Mouse (Mus musculus) hematopoietic stem cell, adult 5-6 weeks (primary cell): ENCODE measurements around the gene Cdca5. TPM values are rescaled to one million over a fixed set of nuclear protein-coding genes. Genes with fewer than 3 reads are reported as not detected.
"Not testable (repeated sequence)": the region's sequence is repeated elsewhere in the genome, so short reads cannot be mapped to it uniquely, and the experiment has no call there.

Experiments used
- ATAC-seq, 2 experiments: fragments of 125-278 bp in 1 of 2; replicated peaks in 1 of 2; 2 replicates each; pipeline ENCODE4 v1.8.0; 2016 to 2017; ENCODE audit warnings: inconsistent platforms in 2 of 2, mild to moderate bottlenecking in 2 of 2, moderate number of reproducible peaks in 2 of 2, low read depth in 1 of 2, moderate TSS enrichment in 1 of 2; ENCODE audit not compliant: low FRiP score in 2 of 2, poor library complexity in 2 of 2, severe bottlenecking in 2 of 2, insufficient read depth in 1 of 2, low TSS enrichment in 1 of 2
- total RNA-seq: library from RNA; stranded (forward); fragments of 172-1452, 232-1000 nt; gene quantifications from 2 replicates; pipeline ENCODE4 v1.2.3, GENCODE M21; 2017

Cdca5 gene
- 25.8 and 26.8 TPM in 2 replicates for total RNA-seq

DNA sequence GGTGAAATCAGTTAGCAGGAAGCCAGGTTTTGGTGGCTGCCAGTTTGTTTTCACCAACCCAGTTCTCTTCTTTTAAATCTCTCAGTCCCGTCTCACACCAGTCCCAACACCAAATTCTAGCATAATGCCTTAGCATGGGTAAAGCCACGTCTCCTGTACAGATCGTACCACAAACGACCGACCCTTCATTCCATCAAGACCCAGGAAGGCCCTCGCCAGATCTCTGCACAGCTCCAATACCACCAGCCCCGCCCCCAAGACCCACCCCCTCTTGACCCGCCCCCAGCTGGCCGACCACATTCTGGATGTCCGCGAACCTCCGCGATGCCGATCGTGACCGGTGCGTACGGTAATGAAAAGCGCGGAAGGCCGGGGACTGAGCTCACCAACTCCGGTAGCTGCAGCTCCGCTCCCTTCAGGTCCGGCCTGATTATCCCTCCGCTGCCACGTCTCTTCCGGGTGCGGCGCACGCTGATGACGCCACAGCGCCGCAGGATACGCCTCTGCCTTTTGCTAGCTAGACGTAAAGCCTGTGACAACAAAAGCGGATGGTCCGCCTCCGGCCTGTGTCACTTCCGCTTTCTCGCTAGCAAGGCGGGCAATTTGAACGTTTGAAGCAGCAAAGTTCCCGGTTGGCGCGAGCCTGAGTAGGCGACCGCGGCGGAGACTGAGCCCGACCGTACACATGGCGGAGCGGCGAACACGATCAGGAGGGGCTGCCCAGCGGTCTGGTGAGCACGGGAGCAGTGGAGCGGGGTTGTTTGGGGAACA lies at the start of gene Cdca5, which contains the start of gene Zfpl1:
Gene Cdca5, plus strand, starts transcription at position 506 of the 771 bp plus-strand sequence.
Gene Zfpl1, minus strand, starts transcription at position 479 of the 771 bp plus-strand sequence.
- ATAC-seq: peak; percentile 84 to 97

DNA sequence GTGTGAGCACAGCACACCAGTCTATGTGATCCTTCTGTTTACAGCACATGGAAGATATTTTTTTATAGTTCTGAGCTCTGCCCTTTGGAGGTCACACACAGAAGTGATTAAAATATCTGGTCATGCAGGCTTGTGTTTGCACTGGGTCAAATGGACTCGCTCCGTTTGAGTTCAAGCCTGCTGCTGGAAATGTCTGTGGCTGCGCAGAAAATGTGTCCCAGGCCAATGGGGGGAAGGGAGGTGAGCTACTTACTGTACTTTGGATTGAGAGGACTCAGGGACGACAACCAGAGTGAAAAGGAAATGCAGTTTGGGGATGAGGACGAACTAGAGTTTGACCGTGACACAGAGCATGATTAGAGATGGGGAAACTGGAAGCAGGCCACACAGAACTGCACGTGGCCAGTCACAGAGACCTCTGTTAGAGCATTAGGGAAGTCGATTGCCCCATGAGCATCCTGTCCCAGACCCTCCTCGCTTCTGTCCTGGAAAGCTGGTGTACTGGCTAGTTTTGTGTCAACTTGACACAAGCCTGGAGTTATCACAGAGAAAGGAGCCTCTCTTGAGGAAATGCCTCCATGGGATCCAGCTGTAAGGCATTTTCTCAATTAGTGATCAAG lies 48.7 kb upstream of the Cdca5 start:
- no peak; a peak in 1 of 4 replicates for ATAC-seq

- ATAC-seq: no peak
These were observed 47.1 kb upstream of the Cdca5 start for GRCm38 (mm10) chr19:6037695-6038094.

DNA sequence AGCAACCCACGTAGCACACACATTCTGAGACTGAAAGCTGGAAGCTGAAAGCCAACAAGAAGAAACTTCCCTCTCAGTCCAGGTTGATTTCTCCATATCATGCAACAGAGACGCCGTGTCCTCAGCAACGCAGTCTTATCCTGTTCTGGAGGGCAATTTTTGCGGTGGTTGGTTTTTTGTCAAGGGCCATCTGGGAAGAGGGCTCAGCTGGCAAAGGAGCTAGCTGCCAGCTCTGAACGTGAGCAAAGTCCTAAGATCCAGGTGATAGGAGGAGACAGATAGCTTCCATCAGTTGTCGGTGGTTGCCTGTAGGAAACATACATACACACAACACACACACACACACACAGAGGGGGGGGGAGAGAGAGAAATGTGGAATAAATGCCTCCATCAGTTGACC lies 46.5 kb upstream of the Cdca5 start:
- no peak for ATAC-seq

DNA sequence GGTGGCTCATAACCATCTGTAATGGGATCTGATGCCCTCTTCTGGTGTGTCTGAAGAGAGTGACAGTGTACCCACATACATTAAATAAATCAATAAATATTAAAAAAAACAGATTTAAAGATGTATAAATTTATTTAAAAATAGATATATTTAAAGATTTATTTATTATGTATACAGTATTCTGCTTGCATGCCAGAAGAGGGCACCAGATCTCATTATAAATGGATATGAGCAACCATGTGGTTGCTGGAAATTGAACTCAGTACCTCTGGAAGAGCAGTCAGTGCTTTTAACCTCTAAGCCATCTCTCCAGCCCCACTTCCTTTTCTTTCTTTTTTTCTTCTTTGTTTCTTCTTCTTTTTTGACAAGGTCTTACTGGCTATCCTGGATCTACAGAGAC lies 44.8 kb upstream of the Cdca5 start:
- ATAC-seq: no peak

- ATAC-seq: no peak
These were observed 42.5 kb upstream of the Cdca5 start for GRCm38 (mm10) chr19:6042293-6042692.

DNA sequence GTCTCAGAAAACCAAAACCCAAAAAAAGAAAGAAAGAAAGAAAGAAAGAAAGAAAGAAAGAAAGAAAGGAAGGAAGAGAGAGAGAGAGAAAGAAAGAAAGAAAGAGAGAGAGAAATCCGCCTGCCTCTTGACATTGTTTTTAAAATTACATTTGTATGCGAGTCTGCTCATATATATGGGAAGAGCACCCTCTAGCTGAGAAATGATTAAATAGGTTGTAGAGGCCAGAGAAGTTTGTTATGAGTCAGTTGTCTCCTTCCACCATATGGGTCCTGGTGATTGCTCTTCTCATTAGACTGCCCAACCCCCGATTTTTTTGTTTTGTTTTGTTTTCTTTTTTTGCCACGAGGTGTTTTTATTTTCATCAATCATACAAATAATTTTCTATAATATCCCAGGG lies 40.7 kb upstream of the Cdca5 start:
- not testable (repeated sequence) for ATAC-seq

DNA sequence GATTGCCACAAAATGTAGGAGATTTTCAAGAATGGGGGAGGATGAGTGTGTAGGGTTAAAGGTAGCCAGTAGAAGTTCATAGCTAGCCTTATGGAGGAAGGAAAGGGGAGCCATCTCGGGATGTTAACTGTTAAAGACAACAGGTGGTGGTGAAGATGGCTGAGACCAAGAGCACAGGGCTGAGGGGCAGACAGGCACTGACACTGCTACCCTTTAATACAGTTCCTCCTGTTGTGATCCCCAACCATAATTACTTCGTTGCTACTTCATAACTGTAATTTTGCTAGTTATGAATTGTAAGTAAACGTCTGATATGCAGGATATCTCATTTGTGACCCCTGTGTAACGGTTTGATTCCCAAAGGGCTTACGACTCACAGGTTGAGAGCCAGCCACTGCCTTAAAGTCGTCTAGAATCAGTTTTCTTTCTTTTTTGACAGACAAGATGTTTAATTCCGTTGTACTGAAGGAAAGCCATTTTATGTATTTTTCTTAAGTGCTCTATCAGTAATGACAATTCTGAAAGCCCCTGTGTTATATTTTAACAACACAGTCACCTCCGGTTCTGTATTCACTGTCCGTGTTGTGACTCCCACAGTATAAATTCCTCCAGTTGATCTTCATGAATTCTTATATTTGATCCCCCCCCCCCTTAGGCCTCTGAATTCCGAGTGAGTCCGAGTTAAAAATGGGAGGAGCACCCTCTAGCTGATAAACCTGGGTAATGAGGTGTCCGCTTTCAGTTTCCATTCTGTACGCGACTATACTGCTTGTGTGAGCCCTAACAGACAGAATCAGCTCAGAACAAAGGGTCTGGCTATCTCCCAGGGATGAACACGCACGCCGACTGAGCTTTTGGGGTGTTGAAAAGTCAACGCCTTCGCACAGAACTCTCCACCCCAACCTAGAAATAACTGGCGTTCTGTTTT lies 39.2 kb upstream of the Cdca5 start:
- ATAC-seq: peak in 1 of 2 experiments; percentile 12; a peak in 1 of 4 replicates

DNA sequence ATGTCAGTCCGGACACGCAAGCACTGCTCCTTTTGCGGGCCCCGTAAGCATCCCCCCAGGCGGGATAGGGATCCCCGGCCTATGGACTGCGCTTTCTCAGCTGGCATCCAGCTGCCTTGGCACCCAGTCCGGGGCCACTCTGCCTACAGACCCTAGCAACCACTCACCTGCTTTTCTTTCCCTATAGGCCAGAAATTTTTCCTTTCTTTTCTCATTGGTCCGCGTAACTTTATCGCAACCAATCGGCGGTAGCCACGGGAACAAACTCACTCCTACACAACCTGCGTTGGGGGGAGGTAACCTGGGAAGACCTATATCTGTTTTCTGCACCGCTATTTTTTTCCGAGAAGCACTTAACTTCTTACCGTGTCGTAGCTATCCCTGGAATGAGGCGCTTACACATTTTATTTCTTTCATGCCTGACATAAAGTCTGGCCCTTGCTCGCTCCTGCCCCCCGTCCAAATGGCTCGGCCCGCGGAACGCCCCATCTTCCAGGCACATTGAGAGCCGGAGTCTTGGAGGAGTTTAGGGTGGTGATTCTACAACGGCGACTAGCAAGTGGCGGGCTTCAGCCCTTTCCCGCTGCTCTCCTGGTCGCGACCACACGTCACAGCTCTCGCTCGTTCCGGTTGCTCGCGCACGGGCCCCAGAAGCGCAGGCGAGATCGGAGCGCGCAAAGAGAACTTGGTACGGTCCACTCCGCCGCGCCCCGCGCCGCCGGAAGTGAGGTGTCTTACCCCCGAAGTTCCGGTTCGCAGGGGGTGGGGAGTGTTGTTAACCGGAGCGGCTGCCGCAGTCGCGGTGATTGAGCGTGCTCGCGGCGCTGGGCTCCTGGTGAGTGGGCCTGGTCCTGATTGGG lies 38.3 kb upstream of the Cdca5 start, which contains the start of gene Syvn1:
Gene Syvn1, plus strand, starts transcription at position 283 of the 860 bp plus-strand sequence.
- peak; percentile 86 for ATAC-seq

- ATAC-seq: peak in 1 of 2 experiments; percentile 2; a peak in 1 of 4 replicates
These were observed 37.5 kb upstream of the Cdca5 start for GRCm38 (mm10) chr19:6047154-6047898.

DNA sequence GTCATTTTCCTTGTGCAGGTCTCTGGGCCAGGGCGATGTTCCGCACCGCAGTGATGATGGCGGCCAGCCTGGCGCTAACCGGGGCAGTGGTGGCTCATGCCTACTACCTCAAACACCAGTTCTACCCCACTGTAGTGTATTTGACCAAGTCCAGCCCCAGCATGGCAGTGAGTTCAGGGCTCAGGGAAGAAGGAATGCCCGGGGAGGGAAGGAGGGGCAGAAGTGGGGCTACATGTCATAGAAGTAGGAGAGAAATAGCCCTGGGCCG lies 37.0 kb upstream of the Cdca5 start:
- ATAC-seq: no peak

GRCm38 (mm10) chr19:6048681-6049410 lies 35.9 kb upstream of the Cdca5 start:
- ATAC-seq: no peak

GRCm38 (mm10) chr19:6052516-6052915 lies 32.3 kb upstream of the Cdca5 start:
- ATAC-seq: no peak

DNA sequence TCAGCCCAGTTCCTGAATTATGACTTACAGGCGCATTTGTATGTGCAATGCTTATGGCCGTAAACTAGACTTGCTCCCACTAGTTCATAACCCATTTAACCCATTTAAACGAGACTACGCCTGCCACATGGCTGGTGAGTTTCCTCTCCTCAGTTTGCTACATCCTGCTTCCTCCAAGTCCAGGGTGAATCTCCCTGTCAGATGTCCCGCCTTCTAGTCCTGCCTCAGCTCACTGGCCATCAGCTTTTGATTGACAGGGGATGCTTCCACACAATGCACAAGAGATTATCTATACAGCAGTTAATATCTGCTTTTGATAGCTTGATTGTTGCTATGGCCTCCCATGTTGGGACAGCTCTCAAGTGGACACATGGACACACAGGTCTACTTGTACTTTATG lies 30.5 kb upstream of the Cdca5 start:
- no peak for ATAC-seq

GRCm38 (mm10) chr19:6056696-6057095 lies 28.1 kb upstream of the Cdca5 start:
- no peak for ATAC-seq
